Mouse (Mus musculus): Measurements from ENCODE around the gene Gprc6a.

The Gprc6a gene

DNA sequence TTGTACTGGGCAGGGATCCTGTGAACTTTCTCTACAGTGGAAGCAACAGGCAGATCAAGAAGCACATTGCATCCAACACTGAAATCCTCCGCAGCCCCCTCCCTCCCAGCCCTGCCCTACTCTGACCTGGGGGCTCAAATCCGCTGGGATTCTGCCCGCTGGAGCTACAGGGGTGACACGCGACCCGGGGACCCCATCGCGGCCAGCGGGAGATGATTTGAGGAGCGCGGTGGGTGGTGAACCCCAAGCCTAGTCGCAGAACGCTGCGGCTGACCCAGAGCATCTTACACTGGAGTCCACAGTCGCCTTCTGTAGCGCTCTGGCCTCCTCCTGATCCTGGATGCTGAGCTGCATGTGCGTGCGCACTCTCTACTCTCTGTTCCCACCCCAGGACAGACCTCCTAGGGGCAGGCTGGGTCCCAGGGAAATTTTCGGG is 41.1 kb downstream of the Gprc6a start, which contains the start of gene Fam162b:
TSS of gene Fam162b (minus strand) at position 379 of the 436 bp plus-strand sequence.
- ATAC-seq (ENCODE audit: low TSS enrichment), result no peak

DNA sequence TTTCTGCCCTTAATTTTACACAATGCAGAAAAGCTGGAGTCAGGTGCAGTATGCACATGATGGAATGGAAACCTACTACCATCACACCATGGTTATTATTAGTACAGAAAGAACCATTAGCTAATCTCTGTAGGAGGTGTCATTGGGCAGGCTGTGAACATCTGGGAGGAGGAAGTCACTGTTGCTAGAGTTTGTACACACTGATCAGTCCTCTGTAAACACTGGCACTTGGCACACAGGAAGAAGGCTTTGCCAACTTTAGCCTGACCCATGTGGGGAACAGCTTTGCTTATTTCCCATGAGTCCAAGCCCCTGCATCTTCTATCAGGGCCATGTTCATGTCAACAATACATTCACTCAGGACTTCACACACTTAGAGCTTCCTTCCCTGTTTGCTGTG is 46.3 kb downstream of the Gprc6a start:
- no peak for ATAC-seq (ENCODE audit: low TSS enrichment)

DNA sequence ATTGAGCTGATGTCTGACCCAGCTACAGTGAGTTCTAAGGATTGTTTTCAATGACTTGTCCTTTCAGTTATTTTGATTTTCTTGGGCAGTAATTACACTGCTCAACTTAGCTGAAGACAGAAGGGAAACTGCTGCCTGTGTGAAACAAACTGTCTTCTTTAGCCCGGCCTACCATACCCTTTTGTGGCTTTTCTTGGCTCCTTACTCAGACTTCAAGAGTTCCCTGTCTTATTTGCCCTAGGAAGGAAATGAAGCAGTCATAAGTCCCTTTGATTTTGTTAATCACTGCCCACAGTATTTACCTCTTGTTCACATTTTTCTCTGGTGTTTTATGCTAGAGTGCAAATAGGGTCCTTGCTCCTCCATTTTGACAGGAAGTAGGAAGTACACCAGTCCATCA is 46.9 kb downstream of the Gprc6a start:
- no peak for ATAC-seq (ENCODE audit: low TSS enrichment)

DNA sequence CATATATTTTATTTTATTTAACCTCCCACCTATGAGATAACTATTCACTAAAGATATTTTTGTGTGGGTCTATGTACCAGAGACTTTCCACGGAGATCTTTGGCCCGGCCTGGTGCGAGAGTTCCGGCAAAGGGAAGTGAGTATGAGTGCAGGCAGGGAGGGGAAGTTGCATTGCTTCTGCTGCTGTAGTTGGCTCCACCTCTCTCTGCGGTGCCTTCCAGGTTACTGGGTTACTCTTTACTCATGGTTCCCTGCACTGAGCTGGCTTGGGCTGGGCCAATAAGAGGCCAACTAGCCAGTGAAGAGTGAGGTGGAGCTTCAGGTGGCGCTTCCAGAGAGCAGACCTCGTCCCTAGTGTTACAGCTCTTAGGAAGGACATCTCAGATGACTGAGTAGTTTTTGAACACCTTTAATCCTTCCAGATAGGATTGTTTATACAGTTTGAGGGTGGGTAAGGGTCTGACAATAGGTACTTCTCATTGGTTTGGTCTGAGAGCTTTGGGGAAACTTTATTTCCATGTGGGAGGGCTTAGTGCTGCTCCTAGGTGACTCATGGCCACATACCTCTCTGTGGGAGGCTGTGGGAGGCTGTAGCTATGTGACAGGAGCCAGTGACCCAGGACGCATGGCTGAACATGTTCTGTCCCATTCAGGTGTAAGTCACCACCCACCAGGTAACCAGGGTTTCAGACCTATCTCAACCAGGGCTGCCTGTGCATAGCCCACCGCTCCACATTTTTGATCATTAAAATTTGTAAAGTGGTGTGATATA is 59.9 kb downstream of the Gprc6a start:
- ATAC-seq (ENCODE audit: low TSS enrichment), result no peak

All from frontal cortex, adult (tissue).